Mouse (Mus musculus) spleen, postnatal 4 days (tissue): ENCODE results near the gene Sncb.

Experiments
- DNase-seq, 2 experiments: peaks; one replicate each; pipeline ENCODE4 v3.0.0; 2022; ENCODE audit warnings: low spot score in 2 of 2

Sncb gene

DNA sequence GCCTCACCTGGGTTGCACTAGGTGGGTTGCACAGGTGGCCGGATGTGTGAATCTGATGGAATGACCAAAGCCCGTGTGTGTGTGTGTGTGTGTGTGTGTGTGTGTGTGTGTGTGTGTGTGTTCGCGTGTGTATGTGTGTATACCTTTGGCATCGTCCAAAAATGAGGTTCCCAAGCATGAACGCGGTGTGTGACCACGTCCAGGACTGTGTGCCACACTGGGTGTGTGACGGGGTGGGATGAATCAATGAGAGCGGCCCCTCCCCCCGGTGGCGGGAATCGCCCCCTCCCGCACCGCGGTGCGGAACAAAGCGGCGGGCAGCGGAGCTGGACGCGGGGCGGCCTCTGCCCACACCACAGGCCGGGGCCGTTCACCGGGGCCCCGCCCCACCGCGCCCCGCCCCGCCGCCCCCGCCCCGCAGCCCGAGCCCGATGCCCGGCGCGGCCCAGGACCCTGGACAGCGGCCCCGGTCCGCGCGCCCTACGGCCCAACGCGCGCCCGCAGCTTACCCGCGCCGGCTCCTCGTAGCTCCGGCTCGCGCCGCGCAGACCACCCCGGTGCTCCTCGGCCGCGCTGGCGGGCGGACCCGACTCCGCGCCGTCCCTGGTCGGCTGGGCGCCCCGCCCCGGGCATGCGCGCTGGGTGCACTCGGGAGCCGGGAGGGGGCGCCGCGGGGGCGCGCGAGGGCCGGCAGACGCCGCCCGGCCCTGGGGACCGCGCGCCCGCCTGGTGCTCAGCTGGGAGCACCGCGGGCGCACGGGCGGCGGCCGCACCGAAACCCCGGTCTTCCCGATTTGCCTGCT is 17.1 kb downstream of the Sncb start:
- DNase-seq: no peak

DNA sequence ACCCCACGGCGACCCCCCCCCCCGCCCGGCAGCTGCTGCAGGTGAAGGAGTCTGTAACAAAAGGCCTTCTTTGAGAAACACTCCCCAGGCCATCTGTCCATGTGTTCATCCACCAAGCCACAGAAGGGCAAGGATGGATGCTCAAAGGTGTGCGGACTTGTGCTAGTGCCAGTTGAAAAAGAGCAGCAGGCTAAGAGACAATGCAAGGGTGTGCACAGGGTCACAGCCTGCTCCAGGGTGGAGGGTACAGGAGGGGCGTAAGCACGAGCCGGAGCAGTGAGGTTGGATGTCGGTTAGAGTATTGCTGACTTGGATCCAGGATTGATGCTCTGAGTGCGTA is 17.7 kb downstream of the Sncb start:
- no peak for DNase-seq

DNA sequence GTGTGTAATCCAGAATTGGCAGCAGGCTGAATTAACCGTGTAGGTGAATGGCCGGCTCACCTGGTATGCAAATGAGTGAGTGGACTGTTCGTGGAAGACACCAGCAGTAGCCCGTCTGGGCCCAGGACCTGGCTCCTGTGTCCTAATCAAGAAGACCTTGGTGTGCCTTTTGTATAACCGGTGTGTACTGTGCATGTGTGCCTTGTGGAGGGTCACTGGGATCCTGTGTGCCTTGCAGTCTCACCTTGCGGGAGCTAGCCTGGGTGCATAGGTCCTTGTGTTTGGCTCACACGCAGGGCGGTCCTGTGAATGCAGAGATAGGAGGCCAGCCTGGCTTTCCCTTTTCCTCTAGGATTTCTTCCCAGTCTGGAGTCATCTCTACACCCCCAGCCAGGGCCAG is 18.2 kb downstream of the Sncb start:
- DNase-seq: no peak

DNA sequence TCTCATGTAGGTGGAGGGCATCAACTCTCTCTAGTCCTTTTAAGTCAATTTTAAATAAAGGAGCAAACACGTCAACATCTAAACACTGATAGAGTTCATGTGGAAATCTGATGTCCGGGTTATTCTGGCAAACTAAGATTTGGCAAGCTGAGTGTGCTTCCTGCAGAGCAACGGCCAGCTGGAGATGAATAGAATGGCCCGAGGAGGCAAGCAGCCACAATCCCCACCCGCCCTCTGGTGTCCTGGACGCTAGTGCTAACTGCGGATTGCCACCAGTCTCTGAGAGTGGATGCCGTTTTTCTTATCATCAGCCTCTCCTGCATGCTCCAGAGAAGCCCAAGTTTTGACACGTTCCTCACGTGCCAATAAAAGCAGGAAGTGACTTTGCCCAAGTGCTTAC is 19.5 kb downstream of the Sncb start:
- DNase-seq: no peak

DNA sequence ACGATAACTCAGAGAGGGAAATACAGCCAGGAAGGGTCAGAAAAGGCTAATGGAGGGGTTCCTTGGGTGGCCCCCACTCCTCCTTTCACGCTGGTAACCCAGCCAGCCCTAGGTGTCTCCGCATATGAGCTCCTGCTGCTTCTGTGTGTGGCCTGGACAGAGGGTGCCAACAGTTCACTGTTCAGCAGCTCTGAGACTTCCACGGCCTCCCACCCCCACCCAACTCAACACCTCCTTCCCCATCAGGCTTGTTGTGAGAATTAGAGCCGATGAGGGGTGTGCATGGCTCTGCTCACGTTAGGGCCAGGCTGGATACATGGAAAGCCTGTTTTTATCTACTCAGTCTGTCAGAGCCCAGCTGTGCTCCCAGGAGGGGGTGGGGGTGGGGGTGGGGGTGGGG is 20.3 kb downstream of the Sncb start:
- no peak for DNase-seq

DNA sequence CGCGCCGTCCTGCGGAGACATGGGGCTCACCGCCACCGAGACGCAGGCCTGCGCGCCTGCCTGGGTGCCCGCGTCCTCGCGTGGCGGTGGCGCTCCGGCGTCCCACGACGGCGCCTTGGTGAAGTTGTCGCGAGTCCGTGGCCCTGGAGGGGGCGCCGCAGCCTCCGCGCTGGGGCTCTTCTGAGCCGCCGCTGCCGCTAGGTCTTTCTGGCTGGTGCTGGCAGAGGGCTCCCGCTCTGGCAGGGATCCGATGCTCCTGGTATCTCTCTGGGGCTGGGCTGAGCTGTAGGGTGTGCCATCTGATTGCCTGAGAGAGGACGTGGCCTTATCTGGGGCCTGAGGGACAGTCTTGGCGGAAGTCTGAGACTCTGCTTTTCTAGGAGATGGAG is 28.2 kb downstream of the Sncb start:
- no peak for DNase-seq

DNA sequence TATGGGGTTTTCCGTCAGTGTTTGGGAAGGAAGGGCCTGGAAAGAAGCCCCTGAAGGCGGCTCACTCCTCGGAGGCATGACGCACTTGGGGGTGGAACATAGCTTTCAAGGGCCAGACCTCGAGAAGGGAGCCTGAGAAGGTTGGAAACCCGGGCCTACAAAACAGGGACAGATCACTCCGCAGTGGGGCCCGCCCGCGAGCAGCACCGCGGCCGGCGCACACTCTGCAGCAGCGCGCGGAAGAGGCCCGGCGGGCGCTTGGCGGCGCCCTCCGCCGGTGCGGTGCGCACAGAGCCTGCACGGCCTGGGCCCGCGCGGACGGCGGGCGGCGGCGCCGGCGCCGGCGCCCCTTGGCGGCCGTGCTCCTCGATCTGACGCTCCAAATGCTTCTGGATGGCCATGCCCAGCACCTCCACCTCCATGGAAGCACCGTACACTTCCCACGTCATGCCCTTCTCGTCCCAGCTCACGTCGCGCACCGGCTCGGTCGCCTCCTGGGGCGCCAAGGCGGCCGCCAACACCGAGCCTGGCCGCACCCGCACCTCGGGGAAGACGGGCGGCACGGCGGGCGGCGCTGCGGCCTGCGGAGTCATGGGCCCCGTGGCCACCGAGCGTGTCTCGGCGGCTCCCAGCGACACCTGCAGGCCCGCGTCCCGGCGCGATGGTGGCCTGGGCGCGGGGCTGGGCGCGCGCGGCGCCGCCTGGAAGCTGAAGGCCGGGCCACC is 28.7 kb downstream of the Sncb start:
- no peak for DNase-seq

DNA sequence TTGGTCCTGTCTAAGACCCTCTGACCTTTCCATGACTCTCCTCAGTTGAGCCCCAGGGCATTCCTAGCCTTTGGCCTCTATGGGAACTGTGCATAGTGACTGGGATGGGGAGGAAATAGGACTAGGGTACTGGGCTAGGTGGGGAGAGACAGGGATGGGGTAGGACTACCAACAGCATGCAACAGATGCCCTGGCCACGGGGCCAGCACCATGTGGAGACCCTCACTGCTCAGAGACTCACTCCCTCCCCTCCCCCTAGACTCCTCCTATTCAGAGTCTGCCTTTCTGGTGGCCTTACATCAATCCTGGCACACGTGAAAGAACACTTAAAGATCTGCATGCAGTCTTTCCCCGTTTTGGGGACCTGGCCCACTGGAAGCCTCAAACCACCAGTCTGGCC is 29.5 kb downstream of the Sncb start:
- DNase-seq: no peak

DNA sequence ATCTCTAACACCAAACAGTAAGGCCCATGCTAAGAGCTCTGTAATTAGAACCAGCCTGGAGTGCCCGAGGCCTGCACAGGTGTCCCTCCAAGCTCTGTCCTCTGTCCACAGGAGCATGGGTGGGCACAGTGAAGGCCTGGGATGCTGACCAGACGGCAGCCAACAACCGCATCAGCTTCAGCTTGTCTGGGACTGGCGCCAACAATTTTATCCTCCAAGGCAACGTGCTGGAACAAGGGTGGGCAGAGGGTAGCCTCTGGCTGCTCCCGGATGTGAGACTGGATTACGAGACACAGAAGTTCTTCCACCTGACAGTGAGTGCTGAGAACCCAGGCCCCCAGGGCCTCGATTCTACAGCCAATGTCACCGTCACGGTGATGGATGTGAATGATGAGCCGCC is 40.3 kb downstream of the Sncb start:
- no peak for DNase-seq

DNA sequence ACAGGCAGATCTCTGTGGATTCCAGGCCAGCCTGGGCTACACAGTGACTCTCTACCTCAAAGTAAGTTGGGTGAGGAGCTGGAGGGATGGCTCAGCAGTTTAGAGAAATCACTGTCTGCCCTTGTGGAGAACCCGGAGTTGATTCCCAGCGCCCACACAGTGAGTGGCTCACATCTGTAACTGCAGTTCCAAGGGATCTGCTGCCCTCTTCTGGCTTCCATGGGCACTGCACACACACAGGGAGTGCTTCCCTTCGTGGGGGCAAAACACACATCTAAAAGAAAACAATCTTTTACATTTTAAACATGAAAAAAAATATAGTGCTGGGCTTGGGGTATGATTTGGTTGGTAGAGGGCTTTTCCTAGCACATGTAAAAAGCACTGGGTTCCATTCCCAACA is 43.3 kb downstream of the Sncb start:
- DNase-seq: no peak

DNA sequence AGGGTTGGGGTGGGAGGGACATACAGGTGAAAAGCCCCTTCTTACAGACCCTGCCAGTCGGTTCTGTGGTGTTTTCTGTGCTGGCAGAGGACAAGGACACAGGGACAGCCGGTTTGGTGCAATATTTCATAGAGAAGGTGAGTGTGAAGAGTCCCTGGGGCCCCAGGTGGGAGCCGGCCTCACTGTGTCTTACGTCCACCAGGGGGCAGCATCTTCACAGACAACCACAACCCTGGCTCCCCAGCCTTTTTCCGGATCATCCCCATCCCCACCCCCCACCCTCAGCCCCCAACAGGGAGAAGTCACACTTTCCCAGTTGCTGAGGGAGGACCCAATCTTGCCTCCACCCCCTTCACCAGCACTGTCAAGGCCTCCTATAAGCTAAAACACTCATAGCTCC is 49.5 kb downstream of the Sncb start:
- DNase-seq: peak; percentile 41 to 78

DNA sequence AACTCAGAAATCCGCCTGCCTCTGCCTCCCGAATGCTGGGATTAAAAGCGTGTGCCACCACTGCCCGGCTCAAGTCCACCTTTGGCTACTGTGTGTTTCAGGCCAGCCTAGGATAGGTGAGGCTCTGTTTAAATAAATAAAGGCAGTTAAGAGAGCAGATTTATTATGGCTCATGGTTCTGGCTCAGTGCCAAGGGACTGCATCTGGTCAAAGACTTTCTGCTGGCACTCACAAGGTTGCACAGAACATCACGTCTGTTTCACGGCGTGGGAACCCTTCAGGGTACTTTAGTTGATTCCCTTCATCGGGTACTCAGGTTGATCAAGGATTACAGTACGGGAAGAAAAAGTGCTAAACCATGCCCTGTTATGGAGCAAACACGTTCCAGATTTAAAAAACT is 51.4 kb downstream of the Sncb start:
- DNase-seq: no peak

DNA sequence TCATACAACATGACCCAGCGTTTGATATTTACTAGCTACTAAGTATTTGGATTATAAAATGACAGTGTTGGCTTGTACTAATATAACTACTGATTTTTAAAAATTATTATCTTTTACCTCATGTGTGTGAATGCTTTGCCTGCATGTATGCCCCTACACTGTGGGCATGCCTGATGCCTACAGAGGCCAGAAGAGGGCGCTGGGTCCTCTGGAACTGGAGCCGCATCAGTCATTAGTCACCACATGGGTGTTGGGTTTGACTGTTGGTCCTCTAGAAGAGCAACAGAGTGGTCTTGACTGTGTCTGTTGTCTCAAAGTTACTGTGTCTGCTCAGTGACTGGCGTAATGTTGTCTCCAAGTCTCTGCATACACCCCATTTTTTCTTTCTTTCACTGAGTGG is 52.0 kb downstream of the Sncb start:
- no peak for DNase-seq

DNA sequence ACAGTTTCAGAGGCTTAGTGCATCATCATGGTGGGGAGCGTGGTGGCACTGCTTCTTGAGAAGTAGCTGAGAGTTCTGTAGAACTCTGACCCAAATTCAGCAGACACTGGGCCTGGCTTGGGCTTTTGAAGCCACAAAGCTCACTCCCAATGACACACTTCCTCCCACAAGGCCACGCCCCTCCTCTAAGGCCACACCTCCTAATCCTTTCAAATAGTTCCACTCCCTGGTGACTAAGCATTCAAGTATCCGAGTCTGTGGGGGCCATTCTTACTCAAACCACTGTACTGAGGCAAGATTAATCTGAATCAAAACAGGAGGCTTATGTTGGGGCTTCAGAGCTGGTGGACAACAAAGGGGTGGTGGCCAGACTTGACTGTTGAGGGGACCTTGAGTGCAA is 55.5 kb downstream of the Sncb start:
- no peak for DNase-seq
